Mouse (Mus musculus): Measurements from ENCODE around the gene Prph.

GRCm38 (mm10) chr15:99029619-99030584 is 25.1 kb upstream of the Prph start, which contains the start of gene Tuba1c:
- TF ChIP-seq POLR2A (IDR thresholded peaks at IDR 0.05; ENCODE audit: borderline replicate concordance, low read depth, low read length) (0 out of 2 replicates have a peak, but pooled peaks have one; percentile 10), CTCF (IDR thresholded peaks at IDR 0.05; ENCODE audit: low read depth, low read length) (no peak)
